Mouse (Mus musculus): ENCODE measurements around the gene Pom121.

DNA sequence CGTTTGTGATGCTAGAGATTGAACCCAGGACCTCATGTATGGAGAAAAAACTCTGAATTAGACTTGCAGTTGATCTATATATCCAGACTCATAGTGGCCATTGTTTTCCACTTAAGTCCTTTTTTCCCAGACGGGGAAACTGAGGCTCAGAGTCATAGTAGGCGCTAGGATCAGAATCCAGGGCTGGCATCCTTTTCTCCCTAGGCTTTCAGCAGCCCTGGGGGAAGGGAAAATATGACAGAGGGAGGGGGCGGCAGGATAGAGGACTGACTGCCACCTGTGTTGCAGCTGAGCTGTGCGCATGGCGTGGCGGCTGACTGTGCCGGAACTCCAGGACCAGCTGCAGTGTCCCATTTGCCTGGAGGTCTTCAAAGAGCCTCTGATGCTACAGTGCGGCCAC is 41.4 kb downstream of the Pom121 start, which contains the start of gene Trim50:
- TF ChIP-seq USF1 (IDR thresholded peaks at IDR 0.05; ENCODE audit: low read depth) (no peak), CTCF (IDR thresholded peaks at IDR 0.05; ENCODE audit: control insufficient read depth, insufficient read depth, insufficient read length) (no peak), MYOD1 (IDR thresholded peaks at IDR 0.05; ENCODE audit: control insufficient read depth, insufficient read length, low read depth) (no peak), MYOG (IDR thresholded peaks at IDR 0.05; ENCODE audit: control insufficient read depth, extremely low read depth, insufficient read length) (no peak), CEBPB (IDR thresholded peaks at IDR 0.05; ENCODE audit: low read depth) (no peak), MAX (IDR thresholded peaks at IDR 0.05) (no peak), FOSL1 (IDR thresholded peaks at IDR 0.05; ENCODE audit: insufficient read depth, low read length, poor library complexity, severe bottlenecking) (no peak)

All from C2C12 (cell line).